Mouse (Mus musculus) limb, embryonic 15.5 days (tissue): ENCODE measurements around the gene C1qtnf9. TPM values are rescaled to one million over a fixed set of nuclear protein-coding genes. Genes with fewer than 3 reads are reported as not detected.

ENCODE experiments used
- ATAC-seq: fragments of 200-750 bp; cut with Nextera tagmentation; 2 replicates; pipeline ENCODE4 v1.8.0; 2017; ENCODE audit warnings: low read depth, moderate TSS enrichment; ENCODE audit not compliant: insufficient number of reproducible peaks, low FRiP score, low TSS enrichment
- H3K27ac ChIP-seq: fragments of 300-500 bp; sonication (generic); 2 replicates; pipeline ENCODE4 v1.5.1; 2015; ENCODE audit warnings: moderate library complexity, mild to moderate bottlenecking, inconsistent platforms
- H3K27me3 ChIP-seq: fragments of 300-500 bp; sonication (generic); 2 replicates; pipeline ENCODE4 v1.6.1; 2015; ENCODE audit warnings: inconsistent platforms
- H3K36me3 ChIP-seq: fragments of 300-500 bp; sonication (generic); 2 replicates; pipeline ENCODE4 v1.6.1; 2015; ENCODE audit warnings: inconsistent platforms
- H3K4me1 ChIP-seq: fragments of 300-500 bp; sonication (generic); 2 replicates; pipeline ENCODE4 v1.6.1; 2015; ENCODE audit warnings: inconsistent platforms
- H3K4me2 ChIP-seq: fragments of 300-500 bp; sonication (generic); 2 replicates; pipeline ENCODE4 v1.6.1; 2015; ENCODE audit warnings: mild to moderate bottlenecking, inconsistent platforms
- H3K4me3 ChIP-seq: fragments of 300-500 bp; sonication (generic); 2 replicates; pipeline ENCODE4 v1.5.1; 2015; ENCODE audit warnings: mild to moderate bottlenecking, inconsistent platforms
- H3K9ac ChIP-seq: fragments of 300-500 bp; sonication (generic); 2 replicates; pipeline ENCODE4 v1.6.1; 2015; ENCODE audit warnings: inconsistent platforms
- H3K9me3 ChIP-seq: fragments of 300-500 bp; sonication (generic); 2 replicates; pipeline ENCODE4 v1.6.1; 2016; ENCODE audit warnings: inconsistent platforms
- WGBS: fragments of 180-500 bp; shearing (Covaris S2); methylation state at CpG from one replicate; pipeline ENCODE4 v1.1.7; 2015; 5-methylcytosine and 5-hydroxymethylcytosine counted together
- polyA plus RNA-seq: library from polyadenylated mRNA; unstranded; fragments of >200 nt; fragmentation: Nextera tagmentation; extraction: Ambion mirVana; gene quantifications from 2 replicates; pipeline ENCODE4 v1.2.1, GENCODE M21; 2015

C1qtnf9 gene
- polyA plus RNA-seq, 1 experiment from 2014 or later, result 6.3 TPM

DNA sequence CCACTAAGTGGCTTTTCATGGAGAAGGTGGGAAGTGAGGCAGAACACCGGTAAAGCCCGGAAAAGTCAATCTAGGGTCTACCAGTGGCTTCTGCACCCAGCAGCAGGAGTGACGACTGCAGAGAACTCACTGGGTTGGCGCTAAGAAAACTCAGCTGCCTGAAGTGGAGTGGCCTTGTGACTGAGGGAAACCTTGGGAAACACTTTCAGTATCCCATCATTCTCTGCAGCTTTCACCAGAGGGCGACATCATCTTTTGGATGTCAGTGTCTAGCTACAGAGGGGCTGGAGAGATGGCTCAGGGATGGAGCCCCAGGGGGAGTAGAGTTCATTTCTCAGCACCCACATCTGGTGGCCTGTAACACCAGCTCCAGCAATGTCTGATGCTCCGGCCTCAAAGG lies 1.4 kb downstream of the C1qtnf9 start:
- Histone ChIP-seq H3K9ac (no peak overlapping the region), H3K27me3 (no peaks in the 10 kb centered on the region), H3K4me2 (no peak overlapping the region), H3K36me3 (no peaks in the 10 kb centered on the region), H3K9me3 (no peaks in the 10 kb centered on the region), H3K4me1 (peaks cover 5% of the 10 kb centered on the region; the same call in 1 of the 2 replicates), H3K4me3 (no peak overlapping the region), H3K27ac (no peak overlapping the region)
- no peak for ATAC-seq
- WGBS, result 45% methylated on average over 6 of the region's 6 CpGs

- 72% methylated on average over 6 of the region's 6 CpGs for WGBS
Measured at GRCm38 (mm10) chr14:60770594-60770993, 2.7 kb downstream of the C1qtnf9 start.

DNA sequence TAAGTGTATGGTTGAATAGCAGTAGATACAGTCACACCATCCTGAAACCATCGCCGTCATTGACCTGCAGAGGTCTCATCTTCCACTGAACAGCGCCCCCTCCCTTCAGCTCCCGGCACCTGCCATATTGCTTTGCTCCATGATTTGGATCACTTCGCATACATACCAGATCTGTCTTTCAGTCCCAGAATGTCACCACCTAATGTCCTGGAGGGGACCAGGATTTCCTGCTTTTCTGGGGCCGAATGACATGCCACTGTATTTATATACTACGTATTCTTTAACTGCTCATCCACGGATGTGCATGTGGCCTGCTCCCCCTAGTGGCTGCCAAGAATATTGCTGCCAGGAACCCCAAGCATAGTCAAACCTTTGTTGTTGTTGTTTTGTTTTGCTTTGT lies 3.1 kb downstream of the C1qtnf9 start:
- Histone ChIP-seq H3K9me3 (no peaks in the 10 kb centered on the region), H3K9ac (no peak overlapping the region), H3K27me3 (no peaks in the 10 kb centered on the region), H3K36me3 (no peaks in the 10 kb centered on the region), H3K4me3 (peak overlapping the region; percentile 30), H3K4me1 (peaks cover 5% of the 10 kb centered on the region; the same call in 1 of the 2 replicates), H3K27ac (no peak overlapping the region), H3K4me2 (peak overlapping the region; percentile 60)
- WGBS, result 7% methylated on average over 8 of the region's 8 CpGs
- ATAC-seq, result no peak

More at GRCm38 (mm10) chr14:60770594-60770993, 2.7 kb downstream of the C1qtnf9 start:
- Histone ChIP-seq H3K9me3 (no peaks in the 10 kb centered on the region), H3K4me3 (no peak overlapping the region), H3K27ac (no peak overlapping the region), H3K9ac (no peak overlapping the region), H3K36me3 (no peaks in the 10 kb centered on the region), H3K27me3 (no peaks in the 10 kb centered on the region), H3K4me1 (peaks cover 5% of the 10 kb centered on the region; the same call in 1 of the 2 replicates), H3K4me2 (no peak overlapping the region)
- ATAC-seq, result no peak

- Histone ChIP-seq H3K27ac (no peak overlapping the region), H3K4me3 (no peak overlapping the region), H3K27me3 (no peaks in the 10 kb centered on the region), H3K36me3 (no peaks in the 10 kb centered on the region), H3K4me1 (no peaks in the 10 kb centered on the region), H3K9ac (no peak overlapping the region), H3K4me2 (no peak overlapping the region), H3K9me3 (no peaks in the 10 kb centered on the region)
- no peak for ATAC-seq
- 63% methylated on average over 2 of the region's 2 CpGs for WGBS
Measured at GRCm38 (mm10) chr14:60773476-60773875, 5.5 kb downstream of the C1qtnf9 start.

- Histone ChIP-seq H3K9ac (no peak overlapping the region), H3K27ac (no peak overlapping the region), H3K4me3 (no peak overlapping the region), H3K9me3 (no peaks in the 10 kb centered on the region), H3K27me3 (no peaks in the 10 kb centered on the region), H3K36me3 (no peaks in the 10 kb centered on the region), H3K4me2 (no peak overlapping the region), H3K4me1 (no peaks in the 10 kb centered on the region)
- 86% methylated on average over 8 of the region's 8 CpGs for WGBS
- ATAC-seq, result no peak
Measured at GRCm38 (mm10) chr14:60776521-60776920, 8.6 kb downstream of the C1qtnf9 start.

- H3K9me3 ChIP-seq, result no peaks in the 10 kb centered on the region
- no peak overlapping the region for H3K4me3 ChIP-seq
- no peaks in the 10 kb centered on the region for H3K4me1 ChIP-seq
- no peaks in the 10 kb centered on the region for H3K27me3 ChIP-seq
- H3K36me3 ChIP-seq, result no peaks in the 10 kb centered on the region
- H3K9ac ChIP-seq, result no peak overlapping the region
- no peak overlapping the region for H3K4me2 ChIP-seq
- WGBS, result 81% methylated on average over 5 of the region's 5 CpGs
- no peak overlapping the region for H3K27ac ChIP-seq
- no peak for ATAC-seq
Measured at GRCm38 (mm10) chr14:60777485-60777919, 9.6 kb downstream of the C1qtnf9 start.

- ATAC-seq, result no peak
- 91% methylated on average over 7 of the region's 7 CpGs for WGBS
- no peak overlapping the region for H3K27ac ChIP-seq
- H3K4me3 ChIP-seq, result no peak overlapping the region
- no peaks in the 10 kb centered on the region for H3K4me1 ChIP-seq
- H3K27me3 ChIP-seq, result 0 out of 2 replicates have a peak, but pooled peaks cover 4% of the 10 kb centered on the region
- H3K36me3 ChIP-seq, result no peaks in the 10 kb centered on the region
- no peak overlapping the region for H3K9ac ChIP-seq
- no peak overlapping the region for H3K4me2 ChIP-seq
- no peaks in the 10 kb centered on the region for H3K9me3 ChIP-seq
Measured at GRCm38 (mm10) chr14:60779198-60779597, 11.3 kb downstream of the C1qtnf9 start.

- ATAC-seq, result no peak
- Histone ChIP-seq H3K27me3 (0 out of 2 replicates have a peak, but pooled peaks cover 4% of the 10 kb centered on the region), H3K4me3 (no peak overlapping the region), H3K36me3 (no peaks in the 10 kb centered on the region), H3K9ac (no peak overlapping the region), H3K4me1 (no peaks in the 10 kb centered on the region; the same call in 1 of the 2 replicates), H3K9me3 (no peaks in the 10 kb centered on the region), H3K4me2 (no peak overlapping the region), H3K27ac (no peak overlapping the region)
- 45% methylated on average over 7 of the region's 7 CpGs for WGBS
Measured at GRCm38 (mm10) chr14:60782121-60782656, 14.3 kb downstream of the C1qtnf9 start.

GRCm38 (mm10) chr14:60783196-60783595 lies 15.3 kb downstream of the C1qtnf9 start:
- H3K9me3 ChIP-seq, result no peaks in the 10 kb centered on the region
- WGBS, result 38% methylated on average over 8 of the region's 8 CpGs
- H3K27ac ChIP-seq, result no peak overlapping the region
- peaks cover 4% of the 10 kb centered on the region for H3K36me3 ChIP-seq
- ATAC-seq, result no peak
- H3K4me1 ChIP-seq, result no peaks in the 10 kb centered on the region; the same call in 1 of the 2 replicates
- no peak overlapping the region for H3K4me3 ChIP-seq
- 0 out of 2 replicates have a peak, but pooled peaks cover 4% of the 10 kb centered on the region for H3K27me3 ChIP-seq
- no peak overlapping the region for H3K4me2 ChIP-seq
- H3K9ac ChIP-seq, result no peak overlapping the region

GRCm38 (mm10) chr14:60784427-60785315 lies 16.7 kb downstream of the C1qtnf9 start, which contains the start of gene Mipep:
Mipep (plus strand) TSS chr14:60784573.
- Histone ChIP-seq H3K4me3 (peak within 1 kb of the TSS; percentile 81), H3K4me1 (no peaks in the 10 kb centered on the region; the same call in 1 of the 2 replicates), H3K9me3 (no peaks in the 10 kb centered on the region), H3K9ac (peak within 1 kb of the TSS; percentile 71), H3K36me3 (peaks cover 14% of the 10 kb centered on the region), H3K4me2 (peak within 1 kb of the TSS; percentile 73), H3K27me3 (0 out of 2 replicates have a peak, but pooled peaks cover 4% of the 10 kb centered on the region), H3K27ac (peak within 1 kb of the TSS; percentile 43; the same call in 1 of the 2 replicates)
- peak; percentile 87 for ATAC-seq
- under 1% methylated on average over 61 of the region's 61 CpGs for WGBS

DNA sequence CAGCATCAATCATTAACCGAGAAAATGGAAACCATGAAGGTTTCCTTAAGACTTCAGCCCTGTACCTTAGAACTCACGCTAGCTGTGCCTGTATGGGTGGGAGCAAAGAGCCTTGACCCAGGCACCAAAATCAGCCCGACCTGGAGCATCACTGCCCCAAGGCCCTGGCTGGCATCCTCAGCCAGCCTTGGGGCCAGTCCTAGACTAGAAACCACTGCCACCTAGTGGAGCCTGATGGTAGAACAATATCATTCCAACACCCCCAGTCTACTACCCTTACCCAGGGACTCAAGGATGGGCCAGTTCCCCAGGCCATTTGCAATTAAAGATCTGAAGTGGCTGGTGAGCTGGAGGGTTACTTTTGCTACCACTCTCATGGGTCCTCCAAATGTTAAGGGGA lies 22.2 kb downstream of the C1qtnf9 start:
- Histone ChIP-seq H3K27ac (no peak overlapping the region), H3K4me2 (no peak overlapping the region), H3K36me3 (peaks cover 36% of the 10 kb centered on the region), H3K4me1 (no peaks in the 10 kb centered on the region; the same call in 1 of the 2 replicates), H3K9me3 (no peaks in the 10 kb centered on the region), H3K27me3 (no peaks in the 10 kb centered on the region), H3K9ac (no peak overlapping the region), H3K4me3 (no peak overlapping the region)
- ATAC-seq, result no peak
- 42% methylated on average over 3 of the region's 3 CpGs for WGBS
